Mouse (Mus musculus) CH12.LX (cell line): ENCODE measurements around the gene Gm49673.
"Not testable (repeated sequence)": the region's sequence is repeated elsewhere in the genome, so short reads cannot be mapped to it uniquely, and the experiment has no call there.

Experiments used
- POLR2A ChIP-seq: IDR thresholded peaks from 2 replicates; pipeline ENCODE4 v1.6.1; 2011; ENCODE audit warnings: low read depth, mild to moderate bottlenecking, improper control_type of control experiment, low read length
- USF2 ChIP-seq: conservative IDR thresholded peaks from 2 replicates; pipeline ENCODE4 v1.6.1; 2011; ENCODE audit warnings: low read depth, low read length, improper control_type of control experiment

DNA sequence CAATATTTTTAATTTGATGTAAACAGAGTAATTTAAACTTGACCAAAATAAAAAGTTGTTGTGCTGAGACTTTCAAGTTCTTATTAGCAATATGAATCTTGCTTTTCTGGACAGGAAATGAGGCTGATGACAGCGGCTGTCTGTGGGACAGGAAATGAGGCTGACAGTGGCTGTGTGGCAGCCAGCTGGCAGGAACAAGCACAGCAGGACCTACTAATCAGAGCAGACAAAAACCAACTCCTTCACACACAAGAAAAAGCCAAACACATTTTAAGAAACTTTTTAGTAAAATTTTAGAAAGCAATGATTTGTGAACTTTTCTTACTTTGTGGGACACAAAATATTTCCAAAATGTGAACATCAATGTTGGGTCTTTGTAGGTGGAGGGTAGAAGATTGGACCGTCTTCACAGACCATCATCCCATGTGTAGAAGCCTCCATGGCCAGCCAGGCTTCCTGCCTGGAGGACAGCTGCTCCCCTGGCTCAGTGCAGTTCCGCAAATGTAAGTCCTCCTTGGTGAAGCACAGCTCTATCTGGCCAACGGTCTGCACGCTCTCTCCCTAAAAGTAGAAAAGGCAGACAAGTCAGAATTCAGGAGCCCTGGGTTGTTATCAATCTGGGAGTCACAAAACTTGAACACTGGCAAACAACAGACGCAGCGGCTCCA, 19.1 kb downstream of the Gm49673 start:
- TF ChIP-seq POLR2A, USF2: not testable (repeated sequence)
